Mouse (Mus musculus): Measurements from ENCODE around the gene Agbl2. TPM values are rescaled to one million over a fixed set of nuclear protein-coding genes. Genes with fewer than 3 reads are reported as not detected.

Gene Agbl2
- 0.05 and 0.07 TPM in 2 replicates for polyA plus RNA-seq (2015; fragmentation: Nextera tagmentation; extraction: Ambion mirVana)

- WGBS (ENCODE audit: insufficient replicate concordance), result 6% methylated on average over 11 of the region's 11 CpGs
- Histone ChIP-seq H3K4me3 (ENCODE audit: low read depth, low read length) (peak within 1 kb of the TSS; percentile 49), H3K9me3 (replicated peaks; ENCODE audit: control insufficient read depth, low read length) (no peaks in the 10 kb centered on the region), H3K27ac (ENCODE audit: low read length) (no peak within 1 kb of the TSS), H3K36me3 (ENCODE audit: control insufficient read depth, insufficient read depth) (peaks cover 30% of the 10 kb centered on the region), H3K27me3 (ENCODE audit: control insufficient read depth, insufficient read depth, low read depth, low read length) (peaks cover 21% of the 10 kb centered on the region), H3K4me2 (ENCODE audit: low read depth, low read length) (peak within 1 kb of the TSS; percentile 60), H3K9ac (ENCODE audit: low read depth, low read length) (no peak within 1 kb of the TSS), H3K4me1 (ENCODE audit: control insufficient read depth, low read depth, low read length) (no peaks in the 10 kb centered on the region)
- ATAC-seq (ENCODE audit: low read depth), result no peak
Measured at GRCm38 (mm10) chr2:90782458-90782857, at the start of gene Agbl2. Gene Agbl2 (plus strand): TSS chr2:90782727.

DNA sequence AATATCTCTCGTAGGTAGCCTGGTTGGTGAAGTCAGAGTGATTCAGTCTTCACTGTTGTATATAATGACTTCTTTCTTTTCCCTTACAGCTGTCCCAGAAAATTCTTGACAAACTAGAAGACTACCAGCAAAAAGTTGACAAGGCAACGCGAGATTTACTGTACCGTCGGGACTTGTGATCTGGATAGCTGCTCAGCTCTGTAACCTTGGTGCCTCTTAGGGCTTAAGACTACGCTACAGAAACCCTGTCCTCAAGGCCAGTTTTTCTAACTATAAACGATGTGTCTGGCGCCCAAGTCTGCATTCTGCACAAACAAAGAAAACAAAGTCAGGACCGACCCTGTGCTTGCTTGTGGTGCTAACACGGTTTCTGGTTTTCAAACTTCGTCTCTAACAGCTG lies 47.2 kb upstream of the Agbl2 start:
- 88% methylated on average over 11 of the region's 11 CpGs for WGBS (ENCODE audit: insufficient replicate concordance)
- no peak for ATAC-seq (ENCODE audit: low read depth)
- Histone ChIP-seq H3K27me3 (ENCODE audit: control insufficient read depth, insufficient read depth, low read depth, low read length) (no peaks in the 10 kb centered on the region), H3K9me3 (replicated peaks; ENCODE audit: control insufficient read depth, low read length) (no peaks in the 10 kb centered on the region), H3K4me3 (ENCODE audit: low read depth, low read length) (no peak overlapping the region), H3K4me2 (ENCODE audit: low read depth, low read length) (no peak overlapping the region), H3K27ac (ENCODE audit: low read length) (no peak overlapping the region), H3K4me1 (ENCODE audit: control insufficient read depth, low read depth, low read length) (no peaks in the 10 kb centered on the region), H3K9ac (ENCODE audit: low read depth, low read length) (no peak overlapping the region), H3K36me3 (ENCODE audit: control insufficient read depth, insufficient read depth) (peaks cover 57% of the 10 kb centered on the region)

DNA sequence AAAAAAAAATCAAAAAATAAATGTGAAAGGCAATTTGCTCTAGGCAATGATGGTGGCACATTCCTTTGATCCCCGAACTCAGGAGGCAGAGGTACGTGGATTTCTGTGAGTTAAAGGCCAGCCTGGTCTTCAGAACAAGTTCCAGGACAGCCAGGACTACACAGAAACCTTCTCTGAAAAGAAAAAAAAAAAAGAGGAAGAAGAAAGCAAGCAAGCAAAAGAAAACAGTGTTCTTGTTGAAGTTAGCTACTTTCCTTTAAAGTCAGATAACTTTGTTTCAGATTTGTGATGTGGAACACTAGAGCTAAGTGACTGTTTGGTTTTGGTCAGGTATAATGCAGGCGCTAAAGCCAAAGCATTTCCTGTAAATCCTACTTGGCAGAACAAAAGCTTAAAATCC lies 43.7 kb upstream of the Agbl2 start:
- 78% methylated on average over 3 of the region's 3 CpGs for WGBS (ENCODE audit: insufficient replicate concordance)
- H3K9me3 ChIP-seq (replicated peaks; ENCODE audit: control insufficient read depth, low read length), result no peaks in the 10 kb centered on the region
- H3K4me2 ChIP-seq (ENCODE audit: low read depth, low read length), result no peak overlapping the region
- H3K4me1 ChIP-seq (ENCODE audit: control insufficient read depth, low read depth, low read length), result no peaks in the 10 kb centered on the region
- no peaks in the 10 kb centered on the region for H3K27me3 ChIP-seq (ENCODE audit: control insufficient read depth, insufficient read depth, low read depth, low read length)
- H3K36me3 ChIP-seq (ENCODE audit: control insufficient read depth, insufficient read depth), result peaks cover 25% of the 10 kb centered on the region
- H3K4me3 ChIP-seq (ENCODE audit: low read depth, low read length), result no peak overlapping the region
- no peak for ATAC-seq (ENCODE audit: low read depth)
- H3K27ac ChIP-seq (ENCODE audit: low read length), result no peak overlapping the region
- H3K9ac ChIP-seq (ENCODE audit: low read depth, low read length), result no peak overlapping the region

DNA sequence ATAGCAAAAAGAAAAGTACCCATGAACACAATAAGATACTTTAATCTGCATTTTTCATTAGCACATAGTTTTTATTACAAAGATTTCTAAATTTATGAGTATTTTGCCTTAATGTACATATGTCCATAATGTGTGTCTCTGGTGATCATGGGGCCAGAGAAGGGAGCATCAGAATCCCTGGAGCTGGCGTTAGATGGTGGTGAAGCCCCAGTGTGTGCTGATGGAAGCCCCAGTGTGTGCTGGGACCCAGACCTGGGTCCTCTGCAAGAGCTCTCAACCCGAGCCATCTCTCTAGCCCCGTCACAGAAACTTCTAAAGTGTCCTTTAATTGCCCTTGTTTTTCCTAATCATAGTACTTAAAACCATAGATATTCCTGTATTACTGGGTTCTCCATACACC lies 43.2 kb upstream of the Agbl2 start:
- Histone ChIP-seq H3K4me1 (ENCODE audit: control insufficient read depth, low read depth, low read length) (peaks cover 3% of the 10 kb centered on the region), H3K4me3 (ENCODE audit: low read depth, low read length) (no peak overlapping the region), H3K9me3 (replicated peaks; ENCODE audit: control insufficient read depth, low read length) (no peaks in the 10 kb centered on the region), H3K4me2 (ENCODE audit: low read depth, low read length) (no peak overlapping the region), H3K36me3 (ENCODE audit: control insufficient read depth, insufficient read depth) (peaks cover 24% of the 10 kb centered on the region), H3K27me3 (ENCODE audit: control insufficient read depth, insufficient read depth, low read depth, low read length) (no peaks in the 10 kb centered on the region), H3K9ac (ENCODE audit: low read depth, low read length) (no peak overlapping the region), H3K27ac (ENCODE audit: low read length) (no peak overlapping the region)
- no peak for ATAC-seq (ENCODE audit: low read depth)
- 78% methylated on average over 3 of the region's 3 CpGs for WGBS (ENCODE audit: insufficient replicate concordance)

DNA sequence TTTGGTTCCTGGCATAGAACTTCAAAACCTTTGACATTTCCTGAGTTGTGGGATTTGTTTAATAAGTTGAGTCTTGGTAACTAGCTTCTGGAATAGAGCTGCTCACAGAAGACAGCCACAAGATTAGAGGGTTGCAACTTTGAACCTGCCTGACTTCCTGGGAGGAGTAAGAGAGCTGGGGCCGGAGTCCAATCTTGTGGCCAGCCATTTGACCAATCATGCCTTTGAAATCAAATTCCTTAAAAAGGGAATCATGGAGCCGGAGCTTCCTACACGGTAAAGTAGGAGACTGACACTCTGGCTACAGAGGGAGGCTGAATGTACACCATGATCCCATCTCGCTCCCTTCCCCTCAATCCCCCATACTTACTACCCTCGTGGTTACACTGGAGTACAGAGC lies 42.6 kb upstream of the Agbl2 start:
- H3K27ac ChIP-seq (ENCODE audit: low read length), result no peak overlapping the region
- no peak overlapping the region for H3K4me3 ChIP-seq (ENCODE audit: low read depth, low read length)
- H3K36me3 ChIP-seq (ENCODE audit: control insufficient read depth, insufficient read depth), result peaks cover 18% of the 10 kb centered on the region
- no peaks in the 10 kb centered on the region for H3K9me3 ChIP-seq (replicated peaks; ENCODE audit: control insufficient read depth, low read length)
- no peak overlapping the region for H3K4me2 ChIP-seq (ENCODE audit: low read depth, low read length)
- H3K9ac ChIP-seq (ENCODE audit: low read depth, low read length), result no peak overlapping the region
- 82% methylated on average over 5 of the region's 5 CpGs for WGBS (ENCODE audit: insufficient replicate concordance)
- H3K27me3 ChIP-seq (ENCODE audit: control insufficient read depth, insufficient read depth, low read depth, low read length), result no peaks in the 10 kb centered on the region
- ATAC-seq (ENCODE audit: low read depth), result no peak
- H3K4me1 ChIP-seq (ENCODE audit: control insufficient read depth, low read depth, low read length), result peaks cover 6% of the 10 kb centered on the region

DNA sequence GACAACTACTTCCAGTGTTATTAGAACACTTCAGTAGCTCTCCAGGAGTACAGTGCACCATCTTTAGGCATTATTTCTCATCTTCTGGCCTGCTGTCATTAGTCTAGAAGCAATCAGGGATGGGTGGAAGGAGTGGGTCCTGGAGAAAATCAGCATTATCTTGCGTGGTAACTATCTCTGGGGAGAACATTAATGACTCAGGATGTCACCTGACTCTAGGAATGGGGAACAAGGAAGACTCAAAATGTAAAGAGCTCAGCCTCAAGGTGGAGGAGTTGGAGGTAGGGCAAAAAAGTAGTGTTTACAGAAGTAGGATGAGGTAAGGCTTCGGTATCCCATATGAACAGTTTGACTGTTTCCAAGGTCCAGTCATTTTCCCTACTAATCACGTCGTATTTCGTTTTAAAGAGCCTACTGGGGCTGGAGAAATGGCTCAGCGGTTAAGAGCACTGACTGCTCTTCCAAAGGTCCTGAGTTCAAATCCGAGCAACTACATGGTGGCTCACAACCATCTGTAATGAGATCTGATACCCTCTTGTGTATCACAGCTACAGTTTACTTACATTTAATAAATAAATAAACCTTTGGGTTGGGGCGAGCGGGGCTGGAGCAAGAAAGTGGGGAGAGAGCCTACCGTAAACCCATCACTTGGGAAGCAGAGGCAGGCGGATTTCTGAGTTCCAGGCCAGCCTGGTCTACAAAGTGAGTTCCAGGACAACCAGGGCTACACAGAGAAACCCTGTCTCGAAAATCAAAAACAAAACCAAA lies 38.1 kb upstream of the Agbl2 start:
- Histone ChIP-seq H3K27me3 (ENCODE audit: control insufficient read depth, insufficient read depth, low read depth, low read length) (no peaks in the 10 kb centered on the region), H3K36me3 (ENCODE audit: control insufficient read depth, insufficient read depth) (peaks cover 3% of the 10 kb centered on the region; the same call in 1 of the 2 replicates)
- 52% methylated on average over 12 of the region's 12 CpGs for whole genome bisulfite sequencing (ENCODE audit: insufficient replicate concordance)

DNA sequence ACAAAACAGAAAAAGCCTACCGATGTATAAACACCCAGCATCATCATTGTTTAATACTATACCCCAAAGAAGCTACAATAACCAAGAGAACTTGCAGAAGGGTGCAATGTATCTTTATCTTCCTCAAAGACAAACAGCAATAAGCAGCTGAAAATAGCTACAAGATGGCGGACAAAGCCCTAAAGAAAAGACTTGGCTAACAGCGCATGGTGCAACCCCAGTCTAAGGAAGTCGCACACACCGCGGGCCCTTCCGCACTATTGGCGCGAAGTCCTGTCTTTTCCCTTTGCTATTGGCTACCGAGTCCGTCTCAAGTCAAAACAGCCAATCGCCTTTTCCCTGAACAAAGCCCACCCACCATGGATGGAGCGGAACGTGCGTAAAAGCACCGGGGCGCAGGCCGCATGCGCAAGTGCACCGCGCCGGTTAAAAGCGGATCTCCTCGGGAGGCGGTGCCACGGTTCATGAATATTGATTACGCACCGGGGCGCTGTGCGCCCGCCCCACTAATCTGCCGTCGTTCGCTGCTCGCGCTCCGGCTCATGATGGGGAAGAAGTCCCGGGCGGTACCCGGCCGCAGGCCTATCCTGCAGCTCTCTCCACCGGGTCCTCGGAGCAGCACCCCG lies 37.4 kb upstream of the Agbl2 start, which contains the start of gene Fnbp4:
Gene Fnbp4 (plus strand): TSS at position 318 of the 626 bp plus-strand sequence.
- peak within 1 kb of the TSS; percentile 98 for H3K4me3 ChIP-seq (ENCODE audit: low read depth, low read length)
- H3K4me1 ChIP-seq (ENCODE audit: control insufficient read depth, low read depth, low read length), result peaks cover 13% of the 10 kb centered on the region
- peaks cover 3% of the 10 kb centered on the region; the same call in 1 of the 2 replicates for H3K36me3 ChIP-seq (ENCODE audit: control insufficient read depth, insufficient read depth)
- under 1% methylated on average over 44 of the region's 44 CpGs for WGBS (ENCODE audit: insufficient replicate concordance)
- ATAC-seq (ENCODE audit: low read depth), result peak; percentile 96
- no peaks in the 10 kb centered on the region for H3K27me3 ChIP-seq (ENCODE audit: control insufficient read depth, insufficient read depth, low read depth, low read length)
- peak within 1 kb of the TSS; percentile 76 for H3K4me2 ChIP-seq (ENCODE audit: low read depth, low read length)
- H3K9ac ChIP-seq (ENCODE audit: low read depth, low read length), result peak within 1 kb of the TSS; percentile 99
- H3K9me3 ChIP-seq (replicated peaks; ENCODE audit: control insufficient read depth, low read length), result no peaks in the 10 kb centered on the region
- H3K27ac ChIP-seq (ENCODE audit: low read length), result peak within 1 kb of the TSS; percentile 97

More for the DNA sequence above, 38.1 kb upstream of the Agbl2 start:
- peak overlapping the region; percentile 28 for H3K9ac ChIP-seq (ENCODE audit: low read depth, low read length)
- peak overlapping the region; percentile 98 for H3K4me3 ChIP-seq (ENCODE audit: low read depth, low read length)
- peak overlapping the region; percentile 70 for H3K4me2 ChIP-seq (ENCODE audit: low read depth, low read length)
- ATAC-seq (ENCODE audit: low read depth), result no peak
- H3K9me3 ChIP-seq (replicated peaks; ENCODE audit: control insufficient read depth, low read length), result no peaks in the 10 kb centered on the region
- peaks cover 13% of the 10 kb centered on the region for H3K4me1 ChIP-seq (ENCODE audit: control insufficient read depth, low read depth, low read length)
- H3K27ac ChIP-seq (ENCODE audit: low read length), result peak overlapping the region; percentile 65

DNA sequence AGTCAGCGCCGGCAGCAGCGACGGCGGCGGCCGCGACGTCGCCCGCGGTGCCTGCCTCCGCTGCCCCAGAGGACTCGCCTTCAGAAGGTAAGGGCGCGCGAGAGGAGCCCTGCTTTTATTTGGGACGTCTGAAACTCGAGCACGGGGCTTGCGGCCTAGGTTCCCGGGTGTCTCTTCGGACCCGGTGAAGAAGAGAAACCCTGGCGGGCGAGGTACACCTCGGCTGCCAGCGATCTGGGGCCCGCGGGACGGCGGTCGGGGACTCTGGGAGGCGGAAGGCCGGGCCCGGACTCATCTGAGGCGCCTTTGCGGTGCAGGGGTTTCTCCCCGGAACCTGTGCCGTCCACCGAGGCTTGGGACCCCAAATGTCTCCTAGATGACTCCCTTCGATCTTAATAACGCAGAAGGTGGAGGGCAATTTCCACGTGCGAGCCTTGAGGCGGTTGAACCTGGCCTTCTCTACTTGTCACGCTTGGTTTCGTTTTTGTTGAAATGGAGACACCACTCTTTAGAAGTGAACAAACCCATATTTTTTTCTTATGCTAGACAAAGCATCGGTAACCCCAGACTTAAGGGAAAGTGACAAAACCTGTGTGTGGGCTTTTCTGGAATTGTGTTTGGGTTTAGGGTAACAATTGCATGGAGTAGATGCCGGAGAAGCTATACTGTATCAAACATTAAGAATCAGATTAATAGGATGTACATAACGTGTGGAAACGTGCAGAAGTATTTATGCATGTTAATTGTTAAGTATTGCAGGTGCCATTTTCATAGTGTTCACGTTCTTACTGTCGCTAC lies 36.6 kb upstream of the Agbl2 start:
- H3K4me3 ChIP-seq (ENCODE audit: low read depth, low read length), result peak overlapping the region; percentile 98
- H3K4me2 ChIP-seq (ENCODE audit: low read depth, low read length), result peak overlapping the region; percentile 76
- peak; percentile 30 for ATAC-seq (ENCODE audit: low read depth)
- H3K36me3 ChIP-seq (ENCODE audit: control insufficient read depth, insufficient read depth), result peaks cover 8% of the 10 kb centered on the region
- H3K9ac ChIP-seq (ENCODE audit: low read depth, low read length), result peak overlapping the region; percentile 99
- peaks cover 13% of the 10 kb centered on the region for H3K4me1 ChIP-seq (ENCODE audit: control insufficient read depth, low read depth, low read length)
- no peaks in the 10 kb centered on the region for H3K9me3 ChIP-seq (replicated peaks; ENCODE audit: control insufficient read depth, low read length)
- under 1% methylated on average over 54 of the region's 54 CpGs for WGBS (ENCODE audit: insufficient replicate concordance)
- no peaks in the 10 kb centered on the region for H3K27me3 ChIP-seq (ENCODE audit: control insufficient read depth, insufficient read depth, low read depth, low read length)
- H3K27ac ChIP-seq (ENCODE audit: low read length), result peak overlapping the region; percentile 97
